Mouse (Mus musculus) heart, embryonic 12.5 days (tissue): ENCODE data around the gene Izumo4. TPM values are rescaled to one million over a fixed set of nuclear protein-coding genes. Genes with fewer than 3 reads are reported as not detected.
A peak's percentile ranks its signal among the peaks of the same experiment; 100 is the strongest.

ENCODE experiments used
- ATAC-seq: fragments of 200-750 bp; cut with Nextera tagmentation; 2 replicates; pipeline ENCODE4 v1.8.0; 2017; ENCODE audit warnings: moderate TSS enrichment, moderate library complexity; ENCODE audit not compliant: insufficient number of reproducible peaks, low FRiP score
- H3K27ac ChIP-seq: fragments of 300-500 bp; sonication (generic); 2 replicates; pipeline ENCODE4 v1.5.1; 2016; ENCODE audit warnings: mild to moderate bottlenecking, moderate library complexity; ENCODE audit not compliant: poor library complexity, severe bottlenecking
- H3K27me3 ChIP-seq: fragments of 300-500 bp; sonication (generic); replicated peaks from 2 replicates; pipeline ENCODE4 v1.6.1; 2016; ENCODE audit warnings: mild to moderate bottlenecking, moderate library complexity
- H3K36me3 ChIP-seq: fragments of 300-500 bp; sonication (generic); 2 replicates; pipeline ENCODE4 v1.6.1; 2016; ENCODE audit warnings: mild to moderate bottlenecking, moderate library complexity
- H3K4me1 ChIP-seq: fragments of 300-500 bp; sonication (generic); replicated peaks from 2 replicates; pipeline ENCODE4 v1.6.1; 2016; ENCODE audit warnings: mild to moderate bottlenecking
- H3K4me2 ChIP-seq: fragments of 300-500 bp; sonication (generic); 2 replicates; pipeline ENCODE4 v1.6.1; 2016; ENCODE audit warnings: mild to moderate bottlenecking, moderate library complexity
- H3K4me3 ChIP-seq: fragments of 300-500 bp; sonication (generic); 2 replicates; pipeline ENCODE4 v1.5.1; 2016; ENCODE audit warnings: mild to moderate bottlenecking
- H3K9ac ChIP-seq: fragments of 300-500 bp; sonication (generic); 2 replicates; pipeline ENCODE4 v1.6.1; 2016; ENCODE audit warnings: mild to moderate bottlenecking, moderate library complexity
- H3K9me3 ChIP-seq: fragments of 300-500 bp; sonication (generic); replicated peaks from 2 replicates; pipeline ENCODE4 v1.6.1; 2016; ENCODE audit warnings: mild to moderate bottlenecking, moderate library complexity
- WGBS: fragments of 180-500 bp; shearing (Covaris S2); methylation state at CpG from one replicate; pipeline ENCODE4 v1.1.7; 2016; 5-methylcytosine and 5-hydroxymethylcytosine counted together
- polyA plus RNA-seq: library from polyadenylated mRNA; unstranded; fragments of >200 nt; fragmentation: Nextera tagmentation; extraction: Ambion mirVana; gene quantifications from 2 replicates; pipeline ENCODE4 v1.2.1, GENCODE M21; 2016

The Izumo4 gene
- polyA plus RNA-seq, 1 experiment from 2014 or later: 18.4 TPM

DNA sequence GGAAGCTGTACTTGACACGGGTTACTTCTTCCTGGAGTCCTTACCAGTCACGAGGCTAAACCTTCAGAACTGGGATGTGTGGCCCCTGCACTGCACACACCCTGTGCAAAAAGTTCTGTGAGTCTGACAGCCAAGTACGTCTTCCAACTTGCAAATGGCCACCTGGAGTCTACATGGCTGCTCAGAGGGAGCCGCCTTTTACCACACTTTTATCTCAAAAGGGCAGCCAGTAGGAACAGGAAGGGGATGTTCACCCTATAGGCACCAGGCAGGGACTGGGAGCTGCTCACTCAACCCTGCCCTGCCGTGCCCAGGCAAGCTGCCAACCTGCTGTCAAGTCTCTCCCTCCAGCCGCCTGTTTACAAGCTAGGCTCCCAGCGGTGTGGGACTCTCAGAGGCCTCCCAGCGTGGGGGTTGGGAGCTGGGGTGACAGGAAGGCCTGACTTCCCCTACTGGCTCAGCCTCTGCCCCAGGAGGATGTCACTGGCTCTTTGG, 24.0 kb upstream of the Izumo4 start, which contains the start of gene Mknk2:
Gene Mknk2 (minus strand): TSS at position 171 of the 495 bp plus-strand sequence.
- Histone ChIP-seq H3K9ac (peak within 1 kb of the TSS; percentile 85), H3K4me2 (peak within 1 kb of the TSS; percentile 84), H3K4me3 (peak within 1 kb of the TSS; percentile 83), H3K9me3 (no peaks in the 10 kb centered on the region), H3K36me3 (peaks cover 4% of the 10 kb centered on the region), H3K27me3 (no peaks in the 10 kb centered on the region), H3K4me1 (peaks cover 55% of the 10 kb centered on the region), H3K27ac (peak within 1 kb of the TSS; percentile 99)
- ATAC-seq: peak; percentile 57
- 6% methylated on average over 8 of the region's 8 CpGs for WGBS

GRCm38 (mm10) chr10:80678601-80679377, 23.2 kb upstream of the Izumo4 start:
- H3K4me3 ChIP-seq: peak overlapping the region; percentile 83; the same call in 1 of the 2 replicates
- H3K27ac ChIP-seq: peak overlapping the region; percentile 99
- H3K9ac ChIP-seq: peak overlapping the region; percentile 85
- H3K4me1 ChIP-seq: peaks cover 47% of the 10 kb centered on the region
- peaks cover 5% of the 10 kb centered on the region; the same call in 1 of the 2 replicates for H3K36me3 ChIP-seq
- 0 out of 2 replicates have a peak, but pooled peaks have one; percentile 6 for ATAC-seq
- no peaks in the 10 kb centered on the region for H3K27me3 ChIP-seq
- H3K9me3 ChIP-seq: no peaks in the 10 kb centered on the region
- 47% methylated on average over 10 of the region's 10 CpGs for WGBS
- H3K4me2 ChIP-seq: peak overlapping the region; percentile 84

DNA sequence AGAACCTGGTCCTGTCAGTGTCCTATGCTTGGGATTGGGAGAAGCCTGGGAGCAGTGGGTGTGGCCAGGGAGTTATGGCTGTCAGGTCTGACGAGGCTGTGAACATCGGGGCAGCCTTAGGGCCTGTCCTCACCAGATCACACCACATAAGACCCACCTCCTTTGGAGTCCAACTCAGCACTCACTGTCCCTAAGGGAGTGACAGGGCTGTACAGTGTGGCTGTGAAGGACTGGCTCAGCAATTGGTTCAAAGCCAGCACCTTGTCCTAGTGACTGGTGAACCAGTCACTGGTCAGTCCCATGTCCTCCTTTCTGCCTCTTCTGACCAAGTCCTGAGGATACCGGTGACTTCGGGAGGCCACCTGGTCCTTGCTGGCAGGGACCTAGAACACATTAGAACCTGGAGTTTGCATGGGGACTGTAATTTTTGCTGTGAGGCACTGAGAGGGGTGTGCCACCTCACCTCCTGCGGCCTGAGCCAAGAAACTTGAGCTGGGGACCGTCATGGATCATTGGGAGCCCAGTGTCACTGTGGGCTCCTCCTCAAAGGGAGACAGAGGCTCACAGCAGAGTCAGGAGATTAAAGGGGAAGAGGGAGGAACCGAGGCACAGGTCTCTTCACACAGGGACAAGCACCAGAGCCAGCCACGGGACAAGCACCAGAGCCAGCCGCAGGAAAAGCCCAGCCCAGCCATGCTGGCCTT, 22.3 kb upstream of the Izumo4 start:
- Histone ChIP-seq H3K4me1 (peaks cover 38% of the 10 kb centered on the region), H3K27me3 (no peaks in the 10 kb centered on the region), H3K4me3 (no peak overlapping the region), H3K9ac (0 out of 2 replicates have a peak overlapping the region, but pooled peaks have one; percentile 85), H3K36me3 (peaks cover 11% of the 10 kb centered on the region; the same call in 1 of the 2 replicates), H3K27ac (peak overlapping the region; percentile 99), H3K4me2 (no peak overlapping the region), H3K9me3 (no peaks in the 10 kb centered on the region)
- 47% methylated on average over 9 of the region's 9 CpGs for WGBS
- no peak for ATAC-seq

GRCm38 (mm10) chr10:80680260-80680696, 21.7 kb upstream of the Izumo4 start:
- Histone ChIP-seq H3K9ac (no peak overlapping the region), H3K4me3 (no peak overlapping the region), H3K4me1 (peaks cover 34% of the 10 kb centered on the region), H3K36me3 (peaks cover 16% of the 10 kb centered on the region), H3K4me2 (no peak overlapping the region), H3K27me3 (no peaks in the 10 kb centered on the region), H3K9me3 (no peaks in the 10 kb centered on the region), H3K27ac (peak overlapping the region; percentile 99; the same call in 1 of the 2 replicates)
- no peak for ATAC-seq
- 75% methylated on average over 2 of the region's 2 CpGs for WGBS

DNA sequence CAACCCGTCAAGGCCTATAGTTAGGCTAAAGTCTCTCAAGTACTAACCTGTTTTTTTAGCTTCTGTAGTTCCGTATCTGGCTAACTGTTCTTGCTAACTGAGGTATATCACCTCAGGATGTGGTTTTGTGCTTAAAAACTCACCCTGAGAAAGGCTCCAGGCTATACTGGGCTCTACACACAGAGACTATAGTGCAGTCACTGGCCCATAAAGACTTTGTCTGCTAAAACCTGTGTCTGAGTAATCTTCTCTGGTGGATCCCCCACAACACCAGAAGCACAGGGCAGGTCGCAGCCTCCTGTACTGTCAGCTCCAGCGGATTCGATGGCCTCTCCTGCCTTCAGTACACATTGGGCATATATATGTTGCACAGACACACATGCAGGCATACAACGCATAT, 20.0 kb upstream of the Izumo4 start:
- Histone ChIP-seq H3K36me3 (peaks cover 34% of the 10 kb centered on the region), H3K4me2 (no peak overlapping the region), H3K9ac (no peak overlapping the region), H3K27me3 (no peaks in the 10 kb centered on the region), H3K4me3 (no peak overlapping the region), H3K27ac (no peak overlapping the region), H3K4me1 (peaks cover 33% of the 10 kb centered on the region), H3K9me3 (no peaks in the 10 kb centered on the region)
- ATAC-seq: no peak
- WGBS: 93% methylated on average over 6 of the region's 6 CpGs

- Histone ChIP-seq H3K9me3 (no peaks in the 10 kb centered on the region), H3K4me2 (no peak overlapping the region), H3K27ac (no peak overlapping the region), H3K4me3 (no peak overlapping the region), H3K36me3 (peaks cover 42% of the 10 kb centered on the region), H3K27me3 (no peaks in the 10 kb centered on the region), H3K9ac (no peak overlapping the region), H3K4me1 (peaks cover 16% of the 10 kb centered on the region)
- no peak for ATAC-seq
- WGBS: 92% methylated on average over 1 of the region's 1 CpGs
Measured at GRCm38 (mm10) chr10:80683647-80684046, 18.3 kb upstream of the Izumo4 start.

DNA sequence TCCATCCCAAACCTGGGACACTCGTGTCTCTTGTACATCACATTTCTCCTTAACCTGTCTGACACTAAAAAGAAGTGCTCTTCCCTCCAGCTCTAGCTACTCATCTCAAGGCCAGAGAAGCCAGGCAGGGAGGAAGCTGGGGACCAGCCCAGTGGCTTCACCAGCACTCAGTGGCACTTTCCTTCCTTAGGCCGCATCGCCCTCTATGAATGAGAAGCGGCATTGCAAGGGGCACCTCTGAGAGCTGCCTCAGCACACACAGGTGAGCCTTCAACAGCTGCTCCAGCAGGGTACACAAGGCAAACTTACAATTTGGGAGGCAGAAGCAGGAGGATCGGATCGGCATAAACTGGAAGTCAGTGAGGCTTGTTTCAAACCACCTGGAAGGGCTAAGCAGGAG, 17.8 kb upstream of the Izumo4 start:
- H3K36me3 ChIP-seq: peaks cover 43% of the 10 kb centered on the region
- H3K4me3 ChIP-seq: no peak overlapping the region
- H3K9ac ChIP-seq: no peak overlapping the region
- 57% methylated on average over 6 of the region's 6 CpGs for WGBS
- ATAC-seq: no peak; the same call in 1 of the 2 replicates
- no peak overlapping the region for H3K27ac ChIP-seq
- no peaks in the 10 kb centered on the region for H3K27me3 ChIP-seq
- no peaks in the 10 kb centered on the region for H3K9me3 ChIP-seq
- no peak overlapping the region for H3K4me2 ChIP-seq
- H3K4me1 ChIP-seq: peaks cover 11% of the 10 kb centered on the region

- Histone ChIP-seq H3K9me3 (no peaks in the 10 kb centered on the region), H3K27me3 (no peaks in the 10 kb centered on the region), H3K4me1 (peaks cover 3% of the 10 kb centered on the region), H3K4me2 (no peak overlapping the region), H3K4me3 (no peak overlapping the region), H3K27ac (no peak overlapping the region), H3K36me3 (peaks cover 51% of the 10 kb centered on the region), H3K9ac (no peak overlapping the region)
- 36% methylated on average over 4 of the region's 4 CpGs for WGBS
- ATAC-seq: no peak; the same call in 1 of the 2 replicates
Measured at GRCm38 (mm10) chr10:80684984-80685383, 17.0 kb upstream of the Izumo4 start.

DNA sequence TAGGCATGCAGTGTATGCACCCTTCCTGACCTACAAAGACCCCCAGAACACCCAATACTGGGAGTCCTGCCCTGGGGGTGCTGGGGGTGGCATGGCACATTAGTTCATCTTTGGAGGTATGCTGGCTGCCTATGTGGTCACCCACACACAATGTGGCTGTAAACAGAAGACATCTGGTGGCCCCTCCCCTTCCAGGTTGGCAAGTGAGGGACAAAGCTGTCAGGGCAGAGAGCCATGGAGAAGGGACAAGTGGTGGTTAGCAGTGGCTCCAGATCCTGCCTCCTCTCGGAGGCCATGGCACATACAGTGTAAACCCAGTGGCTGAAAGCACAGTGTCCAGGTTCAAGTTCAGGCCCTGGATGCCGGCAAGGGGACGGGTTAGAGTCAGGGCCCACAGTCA, 15.4 kb upstream of the Izumo4 start:
- H3K27ac ChIP-seq: no peak overlapping the region
- H3K9me3 ChIP-seq: no peaks in the 10 kb centered on the region
- no peak overlapping the region for H3K9ac ChIP-seq
- no peak overlapping the region for H3K4me3 ChIP-seq
- no peaks in the 10 kb centered on the region for H3K4me1 ChIP-seq
- H3K4me2 ChIP-seq: no peak overlapping the region
- peaks cover 67% of the 10 kb centered on the region for H3K36me3 ChIP-seq
- H3K27me3 ChIP-seq: no peaks in the 10 kb centered on the region
- WGBS: 91% methylated on average over 3 of the region's 3 CpGs
- ATAC-seq: no peak

DNA sequence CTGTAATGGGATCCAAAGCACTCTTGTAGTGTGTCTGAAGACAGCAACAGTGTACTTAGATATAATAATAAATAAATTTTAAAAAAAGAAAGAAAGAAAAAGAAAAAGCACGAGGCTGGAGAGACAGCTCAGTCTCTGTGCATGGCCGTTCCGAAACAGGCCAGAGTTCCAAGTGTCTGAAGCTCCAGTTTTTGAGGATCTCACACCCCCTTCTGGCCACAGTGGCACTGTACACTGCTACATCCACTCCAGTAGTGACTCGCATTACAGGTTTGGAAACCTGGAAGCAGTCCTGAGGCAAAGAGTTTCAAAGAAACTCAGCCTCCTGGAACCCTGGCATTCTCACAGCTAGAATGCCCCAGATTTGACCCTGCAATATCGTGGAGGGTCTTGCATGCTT, 14.1 kb upstream of the Izumo4 start:
- WGBS: 51% methylated on average over 5 of the region's 5 CpGs
- H3K4me2 ChIP-seq: no peak overlapping the region
- H3K9me3 ChIP-seq: no peaks in the 10 kb centered on the region
- peak; percentile 58; the same call in 1 of the 2 replicates for ATAC-seq
- H3K27ac ChIP-seq: no peak overlapping the region
- peaks cover 70% of the 10 kb centered on the region for H3K36me3 ChIP-seq
- H3K27me3 ChIP-seq: no peaks in the 10 kb centered on the region
- H3K4me1 ChIP-seq: 0 out of 2 replicates have a peak, but pooled peaks cover 3% of the 10 kb centered on the region
- H3K9ac ChIP-seq: no peak overlapping the region
- H3K4me3 ChIP-seq: no peak overlapping the region
